Mouse (Mus musculus) hindbrain, postnatal 0 days (tissue): Measurements from ENCODE around the gene Gps2. TPM values are rescaled to one million over a fixed set of nuclear protein-coding genes. Genes with fewer than 3 reads are reported as not detected.

Source experiments
- ATAC-seq: fragments of 200-750 bp; cut with Nextera tagmentation; 2 replicates; pipeline ENCODE4 v1.8.0; 2017; ENCODE audit warnings: mild to moderate bottlenecking, moderate TSS enrichment, moderate library complexity
- DNase-seq: peaks from one replicate; pipeline ENCODE4 v3.0.0-alpha.2; 2015; ENCODE audit warnings: low spot score
- H3K27ac ChIP-seq: fragments of 300-500 bp; sonication (generic); 2 replicates; pipeline ENCODE4 v1.5.1; 2014; ENCODE audit warnings: mild to moderate bottlenecking
- H3K27me3 ChIP-seq: fragments of 300-500 bp; sonication (generic); 2 replicates; pipeline ENCODE4 v1.6.1; 2014; ENCODE audit warnings: low read length, mixed read lengths; ENCODE audit not compliant: insufficient read depth
- H3K36me3 ChIP-seq: fragments of 300-500 bp; sonication (generic); 2 replicates; pipeline ENCODE4 v1.6.1; 2014; ENCODE audit warnings: low read length, mixed read lengths; ENCODE audit not compliant: insufficient read depth
- H3K4me1 ChIP-seq: fragments of 300-500 bp; sonication (generic); 2 replicates; pipeline ENCODE4 v1.6.1; 2014; ENCODE audit warnings: antibody characterized with exemption, low read length, mixed read lengths; ENCODE audit not compliant: insufficient read depth
- H3K4me2 ChIP-seq: fragments of 300-500 bp; sonication (generic); 2 replicates; pipeline ENCODE4 v1.6.1; 2014; ENCODE audit warnings: low read depth, mild to moderate bottlenecking, low read length, moderate library complexity, mixed read lengths
- H3K4me3 ChIP-seq: fragments of 300-500 bp; sonication (generic); 2 replicates; pipeline ENCODE4 v1.5.1; 2014; ENCODE audit warnings: low read length
- H3K9ac ChIP-seq: fragments of 300-500 bp; sonication (generic); replicated peaks from 2 replicates; pipeline ENCODE4 v1.6.1; 2014; ENCODE audit warnings: mild to moderate bottlenecking, low read length, moderate library complexity, mixed read lengths
- H3K9me3 ChIP-seq: fragments of 300-500 bp; sonication (generic); 2 replicates; pipeline ENCODE4 v1.6.1; 2016; ENCODE audit warnings: low read length, mixed read lengths
- CTCF ChIP-seq: IDR thresholded peaks from 2 replicates; pipeline ENCODE4 v1.5.1; 2016; ENCODE audit warnings: antibody characterized with exemption, control low read depth, low read depth
- WGBS: fragments of 180-500 bp; shearing (Covaris S2); extraction: QIAGEN DNeasy Blood & Tissue Kit; methylation state at CpG from one replicate; pipeline ENCODE4 v1.1.7; 2014; 5-methylcytosine and 5-hydroxymethylcytosine counted together
- polyA plus RNA-seq: library from polyadenylated mRNA; unstranded; fragments of >200 nt; fragmentation: Nextera tagmentation; extraction: Ambion mirVana; gene quantifications from 2 replicates; pipeline ENCODE4 v1.2.1, GENCODE M21; 2015
- total RNA-seq: library from RNA; depleted of rRNA; stranded (reverse); fragments of >200 nt; gene quantifications from 2 replicates; pipeline ENCODE4 v1.2.3, GENCODE M21; 2014

The Gps2 gene
- total and polyA plus RNA-seq, 2 experiments from 2014 or later = 65.9 to 67.6 TPM

- peak; percentile 86 for TF ChIP-seq CTCF
- Histone ChIP-seq H3K4me3 (peak overlapping the region; percentile 34), H3K9me3 (no peaks in the 10 kb centered on the region), H3K4me1 (peaks cover 5% of the 10 kb centered on the region; the same call in 1 of the 2 replicates), H3K36me3 (no peaks in the 10 kb centered on the region), H3K9ac (peak overlapping the region; percentile 37; the same call in 1 of the 2 replicates), H3K4me2 (peak overlapping the region; percentile 54), H3K27ac (peak overlapping the region; percentile 57), H3K27me3 (no peaks in the 10 kb centered on the region)
- DNase-seq (peak; percentile 83), ATAC-seq (peak; percentile 52)
- under 1% methylated on average over 18 of the region's 18 CpGs for WGBS
Measured at GRCm38 (mm10) chr11:69880506-69880852, 33.2 kb upstream of the Gps2 start.

GRCm38 (mm10) chr11:69880853-69881603 lies 32.7 kb upstream of the Gps2 start, which contains the start of gene Kctd11:
TSS of gene Kctd11 (minus strand) at chr11:69881406.
- Histone ChIP-seq H3K27me3 (no peaks in the 10 kb centered on the region), H3K9ac (peak within 1 kb of the TSS; percentile 37; the same call in 1 of the 2 replicates), H3K4me1 (peaks cover 5% of the 10 kb centered on the region; the same call in 1 of the 2 replicates), H3K27ac (peak within 1 kb of the TSS; percentile 57), H3K4me3 (peak within 1 kb of the TSS; percentile 34), H3K36me3 (no peaks in the 10 kb centered on the region), H3K9me3 (no peaks in the 10 kb centered on the region), H3K4me2 (peak within 1 kb of the TSS; percentile 54)
- WGBS = under 1% methylated on average over 45 of the region's 46 CpGs
- DNase-seq (peak; percentile 78), ATAC-seq (peak; percentile 87)
- 0 out of 2 replicates have a peak, but pooled peaks have one; percentile 13 for TF ChIP-seq CTCF

GRCm38 (mm10) chr11:69881787-69882670 lies 31.7 kb upstream of the Gps2 start:
- WGBS = 58% methylated on average over 21 of the region's 21 CpGs
- no peak for ATAC-seq
- no peak overlapping the region for H3K27ac ChIP-seq
- H3K4me2 ChIP-seq = peak overlapping the region; percentile 54
- no peak for DNase-seq
- no peaks in the 10 kb centered on the region for H3K36me3 ChIP-seq
- peaks cover 4% of the 10 kb centered on the region; the same call in 1 of the 2 replicates for H3K4me1 ChIP-seq
- peak overlapping the region; percentile 34; the same call in 1 of the 2 replicates for H3K4me3 ChIP-seq
- H3K9ac ChIP-seq = 0 out of 2 replicates have a peak overlapping the region, but pooled peaks have one; percentile 37
- no peaks in the 10 kb centered on the region for H3K27me3 ChIP-seq
- H3K9me3 ChIP-seq = no peaks in the 10 kb centered on the region
- no peak for TF ChIP-seq CTCF

- ATAC-seq (no peak), DNase-seq (no peak)
- Histone ChIP-seq H3K9ac (no peak overlapping the region), H3K4me3 (no peak overlapping the region), H3K4me1 (no peaks in the 10 kb centered on the region), H3K36me3 (no peaks in the 10 kb centered on the region), H3K4me2 (no peak overlapping the region), H3K9me3 (no peaks in the 10 kb centered on the region), H3K27ac (no peak overlapping the region), H3K27me3 (no peaks in the 10 kb centered on the region)
- peak; percentile 47 for TF ChIP-seq CTCF
- WGBS = 70% methylated on average over 4 of the region's 4 CpGs
Measured at GRCm38 (mm10) chr11:69883066-69883465, 30.6 kb upstream of the Gps2 start.

GRCm38 (mm10) chr11:69883527-69884151 lies 30.0 kb upstream of the Gps2 start:
- no peaks in the 10 kb centered on the region for H3K9me3 ChIP-seq
- DNase-seq (no peak), ATAC-seq (no peak)
- no peak overlapping the region for H3K4me2 ChIP-seq
- TF ChIP-seq CTCF = no peak
- no peak overlapping the region for H3K27ac ChIP-seq
- H3K27me3 ChIP-seq = no peaks in the 10 kb centered on the region
- no peaks in the 10 kb centered on the region for H3K4me1 ChIP-seq
- no peaks in the 10 kb centered on the region for H3K36me3 ChIP-seq
- no peak overlapping the region for H3K9ac ChIP-seq
- H3K4me3 ChIP-seq = no peak overlapping the region
- WGBS = 86% methylated on average over 8 of the region's 8 CpGs

GRCm38 (mm10) chr11:69884240-69884639 lies 29.4 kb upstream of the Gps2 start:
- no peaks in the 10 kb centered on the region for H3K36me3 ChIP-seq
- DNase-seq = no peak
- no peak overlapping the region for H3K4me2 ChIP-seq
- H3K9ac ChIP-seq = no peak overlapping the region
- no peak overlapping the region for H3K4me3 ChIP-seq
- ATAC-seq = no peak
- no peaks in the 10 kb centered on the region for H3K9me3 ChIP-seq
- WGBS = 74% methylated on average over 9 of the region's 9 CpGs
- H3K4me1 ChIP-seq = no peaks in the 10 kb centered on the region
- TF ChIP-seq CTCF = no peak
- no peak overlapping the region for H3K27ac ChIP-seq
- H3K27me3 ChIP-seq = no peaks in the 10 kb centered on the region
